Mouse (Mus musculus): Measurements from ENCODE around the gene Paqr4.

Gene Paqr4

GRCm38 (mm10) chr17:23740598-23741021 is at the start of gene Paqr4:
TSS of gene Paqr4 (minus strand) at chr17:23740867.
- no peak for DNase-seq

- no peak for DNase-seq
These were observed 49.1 kb upstream of the Paqr4 start for GRCm38 (mm10) chr17:23789749-23790268.

- no peak for DNase-seq
These were observed 48.3 kb upstream of the Paqr4 start for GRCm38 (mm10) chr17:23788973-23789372.

- peak; percentile 66 to 70 for DNase-seq
These were observed 45.9 kb upstream of the Paqr4 start for GRCm38 (mm10) chr17:23786510-23786931.

GRCm38 (mm10) chr17:23785561-23786471 is 45.1 kb upstream of the Paqr4 start, which contains the start of gene Flywch2:
TSS of gene Flywch2 (minus strand) at chr17:23786081.
- DNase-seq = peak; percentile 91 to 96

GRCm38 (mm10) chr17:23783352-23783751 is 42.7 kb upstream of the Paqr4 start:
- no peak for DNase-seq

- no peak for DNase-seq
These were observed 37.8 kb upstream of the Paqr4 start for GRCm38 (mm10) chr17:23778447-23778846.

GRCm38 (mm10) chr17:23777141-23777540 is 36.5 kb upstream of the Paqr4 start:
- no peak for DNase-seq

- no peak for DNase-seq
These were observed 35.5 kb upstream of the Paqr4 start for GRCm38 (mm10) chr17:23776216-23776615.

- DNase-seq = peak; percentile 84 to 91
These were observed 33.4 kb upstream of the Paqr4 start for GRCm38 (mm10) chr17:23774090-23774489.

- DNase-seq = no peak
These were observed 33.0 kb upstream of the Paqr4 start for GRCm38 (mm10) chr17:23773676-23774075.

GRCm38 (mm10) chr17:23772219-23772556 is 31.5 kb upstream of the Paqr4 start:
- DNase-seq = peak; percentile 10 to 25

GRCm38 (mm10) chr17:23771284-23772218 is 30.9 kb upstream of the Paqr4 start, which contains the start of gene Flywch1:
TSS of gene Flywch1 (minus strand) at chr17:23771602.
- peak; percentile 99 for DNase-seq

- DNase-seq = no peak
These were observed 30.2 kb upstream of the Paqr4 start for GRCm38 (mm10) chr17:23770896-23771283.

- no peak for DNase-seq
These were observed 29.8 kb upstream of the Paqr4 start for GRCm38 (mm10) chr17:23770493-23770892.

- DNase-seq = peak; percentile 71 to 83
These were observed 22.3 kb upstream of the Paqr4 start for GRCm38 (mm10) chr17:23762976-23763375.

GRCm38 (mm10) chr17:23761155-23761554 is 20.5 kb upstream of the Paqr4 start:
- DNase-seq = no peak

- DNase-seq = no peak
These were observed 19.6 kb upstream of the Paqr4 start for GRCm38 (mm10) chr17:23760231-23760630.

GRCm38 (mm10) chr17:23758801-23759200 is 18.1 kb upstream of the Paqr4 start:
- DNase-seq = peak; percentile 56 to 71

- no peak for DNase-seq
These were observed 16.9 kb upstream of the Paqr4 start for GRCm38 (mm10) chr17:23757581-23757980.

GRCm38 (mm10) chr17:23755689-23756088 is 15.0 kb upstream of the Paqr4 start:
- no peak for DNase-seq

- DNase-seq = no peak
These were observed 8.9 kb upstream of the Paqr4 start for GRCm38 (mm10) chr17:23749400-23750191.

All from cerebellum, postnatal 25 days (tissue).